Mouse (Mus musculus): Measurements from ENCODE around the gene Tnks1bp1.

The Tnks1bp1 gene

DNA sequence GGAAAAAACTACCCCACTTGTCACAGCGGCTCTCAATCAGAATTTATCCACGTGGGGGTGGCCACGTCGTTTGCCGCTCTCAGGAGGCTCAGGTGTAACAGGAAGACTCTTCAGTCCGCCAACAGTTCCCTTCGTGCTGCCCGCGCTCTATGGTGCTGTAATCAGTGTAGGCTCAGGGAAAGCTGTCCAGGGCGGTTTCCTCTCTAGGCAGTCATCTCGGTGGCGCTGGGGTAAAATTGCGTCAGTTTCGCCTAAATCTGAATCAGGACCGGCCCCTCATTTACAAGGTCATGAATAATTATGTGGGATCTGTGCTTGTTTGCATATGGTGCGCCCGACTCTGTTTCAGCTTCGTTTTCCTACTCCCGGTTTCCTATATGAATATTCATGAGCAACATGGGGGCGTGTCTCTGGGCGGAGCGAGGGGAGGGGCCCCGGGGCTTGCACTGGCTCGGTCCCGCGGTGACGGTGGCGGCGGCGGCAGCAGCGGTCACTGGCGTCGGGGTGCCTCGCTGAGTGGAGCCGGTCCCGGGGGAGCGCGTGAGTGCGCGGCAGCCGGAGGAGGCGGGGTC lies at the start of gene Tnks1bp1:
Gene Tnks1bp1, plus strand, starts transcription at position 427 of the 572 bp plus-strand sequence.
- peak; percentile 84 for DNase-seq (ENCODE audit: low spot score)

DNA sequence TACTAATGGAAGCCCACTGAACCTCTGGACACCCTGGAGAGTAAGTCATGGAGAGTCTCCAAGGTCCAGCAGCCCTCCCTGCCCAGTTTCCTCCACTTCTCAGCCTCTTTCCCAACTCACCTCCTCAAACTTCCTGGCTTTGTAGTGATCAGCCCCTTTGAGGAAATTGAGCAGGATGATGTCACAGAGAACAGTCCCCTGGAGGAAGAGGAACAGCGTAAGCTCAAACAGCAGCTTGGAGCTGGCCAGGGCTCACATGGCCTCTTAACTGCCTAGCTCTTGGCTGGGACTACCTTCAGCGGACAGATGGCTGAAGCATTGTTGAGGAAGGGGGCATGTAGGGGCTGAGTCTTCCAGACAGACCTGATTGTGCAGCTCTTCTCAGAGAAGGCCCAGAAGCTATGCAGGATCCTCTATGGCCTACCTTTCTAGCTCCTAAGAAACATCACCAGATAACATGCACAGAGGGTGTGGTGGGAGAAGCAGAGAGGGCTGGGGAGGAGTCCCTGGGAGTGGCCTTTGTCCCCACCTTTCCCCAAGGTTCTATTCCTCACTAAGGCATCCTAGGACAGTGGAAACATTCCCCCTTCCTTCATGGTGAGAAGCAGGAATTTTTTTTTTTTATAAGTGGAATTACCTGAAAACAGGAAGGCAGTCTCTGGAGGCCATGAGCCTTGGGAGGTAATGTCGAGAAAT lies 48.2 kb upstream of the Tnks1bp1 start:
- no peak for DNase-seq (ENCODE audit: low spot score)

DNA sequence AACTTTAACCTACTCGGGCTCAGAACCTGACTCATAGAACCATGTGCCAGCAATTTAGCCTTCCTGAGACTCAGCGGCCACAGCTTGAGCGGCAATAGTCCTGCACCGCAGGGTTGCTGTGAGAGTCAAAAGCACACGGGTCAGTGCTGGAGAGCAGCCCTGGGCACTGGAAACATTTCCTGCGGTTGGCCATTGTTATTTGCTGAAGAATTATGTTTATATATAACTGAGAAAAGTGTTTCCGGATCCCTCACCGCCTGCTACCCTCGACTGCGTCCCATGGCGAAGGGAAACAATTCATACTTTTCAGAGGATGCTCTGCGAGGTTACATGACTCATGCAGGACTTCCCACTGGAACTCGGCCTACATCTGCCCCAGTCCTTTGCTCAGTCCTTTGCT lies 46.3 kb upstream of the Tnks1bp1 start:
- DNase-seq (ENCODE audit: low spot score) = no peak

DNA sequence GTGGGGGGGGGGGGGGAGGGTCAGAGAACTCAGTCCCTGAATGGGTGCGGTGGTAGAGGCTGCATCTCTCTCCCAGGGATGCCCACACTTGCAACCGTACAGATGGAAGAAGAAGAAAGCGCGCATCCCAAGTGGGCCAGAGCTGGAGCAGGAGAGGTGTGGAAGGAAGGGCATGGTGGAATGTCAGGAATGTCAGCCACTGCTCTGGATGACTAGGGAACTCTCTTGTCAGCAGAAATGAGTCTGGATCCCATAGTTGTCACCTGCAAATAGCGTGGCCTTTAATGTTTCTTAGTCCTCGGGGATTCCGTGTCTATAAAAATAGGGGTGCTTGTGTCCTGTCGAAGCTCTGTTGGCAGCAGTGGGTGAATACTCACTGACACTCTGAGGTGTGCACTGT lies 45.2 kb upstream of the Tnks1bp1 start:
- DNase-seq (ENCODE audit: low spot score) = no peak

DNA sequence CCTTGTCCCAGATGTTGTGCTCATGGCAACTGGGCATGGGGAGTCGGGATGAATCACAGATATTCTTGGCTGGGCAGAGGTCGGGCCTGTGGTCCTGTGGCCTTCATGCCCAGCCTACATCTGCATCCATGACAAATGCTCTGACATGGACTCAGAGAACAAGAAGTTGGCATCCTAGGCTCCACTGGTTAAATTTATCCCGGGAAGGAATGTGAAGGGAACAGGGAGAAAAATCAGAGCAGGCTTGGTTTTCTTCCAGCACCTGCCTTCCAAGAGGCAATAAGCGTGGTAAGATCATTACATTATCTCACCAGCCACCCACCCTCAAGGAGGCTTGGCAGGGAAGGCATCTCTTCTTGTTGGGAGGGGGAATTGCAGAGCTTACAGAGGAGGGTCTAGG lies 43.5 kb upstream of the Tnks1bp1 start:
- DNase-seq (ENCODE audit: low spot score) = no peak

DNA sequence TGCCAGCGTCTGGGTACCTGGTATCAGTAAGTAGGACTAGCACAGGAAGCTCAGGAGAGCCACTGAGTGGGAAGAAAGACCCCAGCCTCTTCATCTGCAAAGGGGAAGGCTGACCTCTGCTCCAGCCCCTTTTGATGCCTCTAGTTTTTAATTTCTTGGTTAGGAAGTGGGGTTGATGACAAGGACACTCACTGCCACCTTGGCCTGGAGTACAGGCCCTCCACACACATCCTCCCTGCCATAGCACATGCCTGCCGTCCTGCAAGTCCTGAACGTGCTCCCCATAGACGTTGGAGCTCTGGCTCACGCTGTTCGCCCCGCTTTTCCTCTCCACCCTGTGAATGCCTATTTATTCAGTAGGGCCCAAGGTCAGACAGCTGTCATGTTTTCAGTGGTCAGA lies 41.2 kb upstream of the Tnks1bp1 start:
- no peak for DNase-seq (ENCODE audit: low spot score)

DNA sequence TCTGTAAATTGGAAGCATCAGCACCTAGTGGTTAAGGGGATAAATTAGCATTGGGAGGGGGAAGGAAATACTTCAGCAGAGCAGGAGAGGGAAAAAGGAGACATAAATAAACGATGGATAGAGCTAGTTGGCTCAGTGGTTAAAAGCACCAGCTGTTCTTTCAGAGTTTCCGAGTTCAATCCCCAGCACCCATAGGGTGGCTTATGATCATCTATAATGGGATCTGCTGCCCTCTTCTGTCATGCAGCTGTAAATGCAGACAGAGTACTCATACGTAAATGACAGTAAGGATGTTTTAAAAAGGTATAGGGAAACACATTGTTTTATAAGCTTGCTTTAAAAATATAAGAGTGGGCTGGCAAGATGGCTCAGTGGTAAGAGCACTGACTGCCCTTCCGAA lies 40.1 kb upstream of the Tnks1bp1 start:
- DNase-seq (ENCODE audit: low spot score) = peak; percentile 61

DNA sequence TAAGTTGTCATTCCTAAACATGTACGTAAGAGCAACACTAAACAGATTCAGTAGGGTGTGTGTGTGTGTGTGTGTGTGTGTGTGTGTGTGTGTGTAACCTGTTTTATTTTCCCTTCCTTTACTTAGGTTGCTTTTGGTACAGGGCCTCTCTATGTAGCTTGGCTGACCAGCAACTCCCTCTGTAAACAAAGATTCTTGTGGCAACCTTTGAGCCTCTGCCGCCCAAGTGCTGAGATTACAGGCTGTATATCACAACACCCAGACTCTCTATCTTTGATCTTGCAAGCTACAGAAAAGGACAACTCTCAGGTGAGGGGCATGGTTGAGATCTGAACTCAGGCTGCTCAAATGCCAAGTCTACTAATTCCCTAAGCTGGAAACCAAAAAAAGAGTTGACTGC lies 38.6 kb upstream of the Tnks1bp1 start:
- DNase-seq (ENCODE audit: low spot score) = no peak

DNA sequence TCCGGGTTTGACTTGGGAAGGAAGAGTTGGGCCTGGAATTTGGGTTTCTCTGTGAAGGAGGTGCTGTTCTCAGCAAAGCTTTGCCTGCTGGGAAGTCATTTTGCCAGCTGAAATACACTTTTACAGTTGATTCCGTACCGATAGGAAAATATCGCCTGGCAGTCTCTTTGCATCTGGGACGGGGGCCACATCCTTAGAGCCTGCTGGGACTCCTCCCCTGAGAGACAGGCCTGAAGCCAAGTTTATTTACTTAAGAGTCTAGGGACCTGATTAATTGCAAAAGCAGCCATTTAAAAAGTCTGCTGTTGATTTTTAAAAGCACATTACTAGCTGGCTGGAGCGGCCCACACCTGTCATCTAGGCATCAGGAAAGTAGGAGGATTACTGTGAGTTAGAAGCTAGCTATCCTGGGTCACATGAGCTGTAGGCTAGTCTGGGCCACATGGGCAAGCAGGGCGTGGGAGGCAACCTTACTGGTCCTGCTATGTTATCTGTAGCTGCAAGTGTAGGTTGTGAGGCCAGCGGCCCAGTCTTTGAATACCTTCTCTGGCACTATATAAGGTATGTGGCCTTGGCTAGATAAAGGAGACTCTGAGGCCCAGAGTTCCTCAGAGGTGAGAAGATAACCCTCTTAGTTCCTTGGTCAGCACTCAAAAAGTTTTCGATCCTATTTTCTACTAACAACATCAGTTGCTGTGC lies 35.8 kb upstream of the Tnks1bp1 start:
- peak; percentile 87 for DNase-seq (ENCODE audit: low spot score)

DNA sequence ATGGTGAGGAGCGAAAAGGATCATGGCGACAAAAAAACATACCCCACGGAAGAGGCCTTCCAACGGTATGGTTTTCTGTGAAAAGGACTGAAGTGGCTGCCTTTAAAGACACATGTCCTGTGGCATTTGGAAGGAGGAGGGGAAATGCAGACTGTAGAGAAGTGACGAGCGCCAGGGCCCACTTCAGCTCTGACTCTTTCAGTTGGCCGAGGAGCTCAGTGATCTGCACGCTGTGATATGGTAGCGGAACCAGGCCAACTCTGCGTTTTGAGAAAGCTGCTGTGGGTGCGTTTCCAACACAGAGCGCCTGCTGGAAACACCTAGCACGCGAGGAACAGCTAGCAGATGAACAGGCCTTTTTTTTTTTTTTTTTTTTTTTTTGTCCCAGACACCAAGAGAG lies 35.1 kb upstream of the Tnks1bp1 start:
- DNase-seq (ENCODE audit: low spot score) = peak; percentile 57

DNA sequence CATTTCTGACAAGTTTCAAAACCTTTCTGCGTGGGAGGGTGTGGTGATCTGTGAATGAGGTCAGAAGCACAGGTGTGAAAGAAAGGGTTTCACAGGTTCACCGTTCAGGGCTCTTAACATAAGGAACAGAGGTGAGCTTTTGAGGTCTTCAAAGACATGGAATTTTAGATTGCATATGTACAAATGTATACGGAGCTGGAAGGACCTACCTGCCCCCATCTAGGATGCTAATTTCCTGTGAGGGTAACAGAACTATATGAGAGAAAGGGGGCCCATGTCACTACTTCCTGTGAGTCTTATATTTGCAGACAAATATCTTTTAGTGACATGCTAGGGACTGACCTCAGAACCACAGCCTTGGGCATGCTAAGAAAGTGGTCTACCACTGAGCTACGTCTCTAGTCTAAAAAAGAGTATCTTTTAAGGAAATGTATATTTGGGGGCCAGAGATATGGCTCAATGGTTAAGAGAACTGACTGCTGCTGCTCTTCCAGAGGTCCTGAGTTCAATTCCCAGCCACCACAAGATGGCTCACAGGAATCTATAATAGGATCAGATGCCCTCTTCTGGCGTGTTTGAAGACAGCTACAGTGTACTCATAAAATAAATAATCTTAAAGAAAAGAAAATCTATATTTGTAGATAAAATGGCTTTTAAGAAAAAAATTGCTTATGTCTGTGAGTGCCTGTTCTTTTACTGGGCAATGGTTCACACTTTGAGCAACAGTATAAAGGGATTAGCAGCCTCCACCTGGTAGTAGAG lies 33.8 kb upstream of the Tnks1bp1 start:
- DNase-seq (ENCODE audit: low spot score) = no peak

DNA sequence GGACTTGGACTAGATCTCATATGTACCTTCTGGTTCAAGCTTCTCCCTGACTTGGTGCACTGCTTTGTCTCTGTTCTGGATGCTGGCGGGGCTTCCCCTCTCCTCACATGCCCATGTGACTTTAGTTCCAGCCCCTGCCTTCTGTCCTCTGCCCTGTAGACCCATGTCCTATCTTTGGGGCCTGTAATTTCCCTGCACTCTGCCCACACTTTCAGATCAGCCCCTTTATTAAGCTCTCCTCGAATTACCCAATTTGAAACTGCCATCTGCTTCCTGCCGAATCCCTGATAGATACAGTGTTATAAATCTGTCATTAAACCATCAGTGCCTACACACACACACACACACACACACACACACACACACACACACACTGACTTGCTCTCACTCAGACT lies 33.2 kb upstream of the Tnks1bp1 start:
- no peak for DNase-seq (ENCODE audit: low spot score)

DNA sequence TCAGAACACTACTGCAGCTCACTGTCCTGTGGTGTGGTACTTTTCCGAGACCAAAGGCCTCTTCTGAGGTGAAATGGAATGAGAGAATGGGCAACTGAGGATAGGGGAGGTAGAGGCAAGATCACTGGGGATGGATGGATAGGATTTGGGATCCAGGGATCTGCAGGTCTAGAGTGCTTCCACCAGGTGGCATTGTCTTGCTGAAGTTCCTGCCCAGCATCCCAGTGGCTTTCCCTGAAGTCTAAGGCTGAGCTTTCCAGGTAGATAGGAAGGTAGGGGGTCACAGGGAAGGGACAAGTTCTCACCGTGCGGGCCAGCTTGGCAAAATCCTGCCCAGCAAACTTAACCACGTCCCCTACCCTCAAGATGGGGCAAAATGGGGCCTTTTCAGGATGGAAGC lies 25.8 kb upstream of the Tnks1bp1 start:
- no peak for DNase-seq (ENCODE audit: low spot score)

DNA sequence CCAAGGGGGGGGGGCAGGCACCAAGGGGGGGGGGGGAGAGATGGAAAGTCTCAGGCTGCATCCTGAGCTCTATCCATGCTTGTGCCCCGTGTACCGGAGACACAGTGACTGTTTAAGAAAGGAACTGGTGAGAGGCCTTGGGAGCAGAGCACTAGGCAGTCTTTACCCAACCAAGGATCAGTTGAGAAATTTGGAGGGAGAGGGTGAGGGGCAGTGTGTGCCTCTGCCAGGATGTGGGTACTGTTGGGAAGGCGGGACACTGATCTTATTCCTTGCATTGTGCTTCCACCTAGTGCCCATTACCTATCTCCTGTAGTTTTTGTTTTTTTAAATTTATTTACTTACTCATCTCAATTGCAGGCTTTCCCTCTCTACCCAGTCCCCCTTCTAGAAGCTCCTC lies 21.6 kb upstream of the Tnks1bp1 start:
- no peak for DNase-seq (ENCODE audit: low spot score)

DNA sequence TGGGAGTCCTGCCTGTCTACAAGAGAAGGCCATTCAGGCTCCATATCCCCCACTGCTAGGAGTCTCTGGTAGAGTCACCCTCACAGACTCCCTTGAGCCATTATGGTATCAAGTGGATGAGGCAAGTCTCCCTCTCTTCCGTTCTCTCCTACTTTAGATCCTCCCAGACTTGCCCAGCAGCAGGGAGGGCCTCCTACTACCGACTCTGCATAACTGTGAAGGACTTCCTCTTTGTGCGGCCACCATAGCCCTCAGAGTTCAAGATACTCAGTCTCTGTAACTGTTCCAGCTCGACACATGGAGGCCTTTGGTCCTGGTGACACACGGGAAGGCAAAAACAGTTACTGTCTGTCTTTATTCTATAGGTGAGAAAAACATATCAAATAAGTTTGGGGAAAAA lies 20.5 kb upstream of the Tnks1bp1 start:
- no peak for DNase-seq (ENCODE audit: low spot score)

DNA sequence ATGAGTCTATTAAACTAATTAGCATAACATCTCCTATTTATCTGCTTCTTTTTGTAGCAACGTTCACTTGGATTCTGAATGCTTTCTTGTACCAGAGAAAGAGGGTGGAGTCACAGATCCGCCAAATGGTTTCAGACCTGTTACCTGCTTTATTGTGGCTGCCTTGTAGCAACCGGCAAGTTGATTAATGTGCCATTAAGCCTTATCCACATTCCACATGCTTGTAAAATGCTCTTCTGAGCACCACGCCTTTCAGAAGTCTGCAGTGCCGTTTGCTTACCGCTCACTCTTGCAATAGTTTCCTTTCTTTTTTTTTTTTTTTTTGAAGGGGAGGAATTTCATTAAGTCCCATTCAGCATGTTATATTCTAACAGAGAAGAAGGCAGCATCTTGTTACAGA lies 17.9 kb upstream of the Tnks1bp1 start:
- no peak for DNase-seq (ENCODE audit: low spot score)

DNA sequence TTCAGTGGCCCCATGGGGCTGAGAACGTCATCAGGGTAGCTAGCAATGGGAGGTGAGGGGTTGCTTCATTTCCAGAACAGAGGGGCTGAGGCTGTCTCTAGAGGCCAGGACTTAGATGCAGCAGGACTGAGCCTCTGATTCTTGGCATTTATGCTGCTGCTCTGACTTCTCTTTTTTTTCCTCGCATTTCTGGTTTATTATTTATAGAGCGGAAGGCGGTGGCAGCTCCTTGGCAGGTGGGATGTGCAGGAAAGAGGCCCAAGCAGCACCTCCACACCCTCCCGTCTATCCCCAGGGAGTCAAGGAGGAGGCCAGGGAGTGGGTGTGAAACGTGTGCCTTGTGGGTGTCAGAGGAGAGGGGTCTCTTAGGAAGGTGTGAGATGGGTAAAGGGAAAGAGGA lies 16.8 kb upstream of the Tnks1bp1 start:
- no peak for DNase-seq (ENCODE audit: low spot score)

DNA sequence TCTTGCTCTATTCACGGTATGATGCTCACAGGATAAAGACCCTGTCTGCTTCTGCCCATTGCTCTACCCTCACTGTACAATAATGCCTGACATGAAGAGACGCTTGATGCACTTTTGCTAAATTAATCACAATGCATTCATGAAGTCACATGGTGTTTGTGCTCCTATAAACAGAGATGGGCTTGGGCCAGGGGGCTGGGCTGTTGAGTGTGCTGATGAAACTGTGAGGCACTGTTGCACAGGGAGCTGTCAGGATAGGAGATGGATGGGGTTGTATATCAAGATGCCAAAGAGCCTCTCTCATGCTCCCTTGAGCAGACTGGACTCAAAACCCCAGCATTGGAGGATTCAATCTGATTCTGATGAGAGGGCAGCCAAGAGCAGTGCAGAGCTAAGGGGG lies 14.7 kb upstream of the Tnks1bp1 start:
- DNase-seq (ENCODE audit: low spot score) = no peak

DNA sequence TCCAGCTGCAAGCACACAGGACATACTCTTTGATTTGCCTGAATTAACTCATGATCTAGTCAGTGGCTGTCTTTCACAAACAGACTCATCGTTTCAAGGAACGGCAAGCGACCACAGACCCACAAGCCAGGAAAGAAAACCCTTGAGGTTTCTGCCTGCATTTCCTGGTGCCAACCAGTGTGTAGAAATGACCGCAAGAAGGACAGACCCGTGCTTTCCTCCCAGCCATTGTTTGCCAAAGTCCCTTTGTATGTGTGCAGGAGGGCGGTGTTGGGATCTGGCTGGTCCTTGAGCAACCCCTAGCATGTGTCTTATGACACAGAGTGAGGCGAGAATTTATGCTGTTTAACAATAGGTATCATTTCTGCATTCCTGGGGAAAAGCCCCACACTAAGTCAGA lies 13.7 kb upstream of the Tnks1bp1 start:
- DNase-seq (ENCODE audit: low spot score) = no peak

DNA sequence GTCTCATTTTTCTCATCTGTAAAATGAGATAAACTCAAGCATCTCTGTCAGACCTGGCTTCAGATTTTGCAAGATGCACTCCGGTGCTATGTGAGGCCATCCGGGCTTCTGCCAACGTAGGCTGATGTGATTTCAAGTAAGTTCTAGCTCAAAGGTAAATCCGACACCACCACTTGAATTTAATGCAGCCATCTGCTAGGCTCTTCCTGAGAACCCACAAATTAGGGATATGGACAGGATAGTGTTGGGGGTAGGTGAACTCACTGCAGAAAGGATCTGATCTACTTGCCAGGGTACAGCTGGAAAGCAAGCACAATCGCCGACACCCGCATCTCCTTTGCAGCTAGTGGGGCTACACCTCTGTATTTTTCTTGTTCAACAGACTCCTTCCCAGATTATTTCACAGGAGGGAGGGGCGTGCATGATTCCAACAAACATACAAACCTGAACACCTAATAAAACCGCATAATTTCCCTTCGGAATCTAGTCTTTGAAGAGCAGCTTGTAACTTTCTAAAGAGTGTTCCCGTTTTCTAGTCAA lies 11.2 kb upstream of the Tnks1bp1 start:
- DNase-seq (ENCODE audit: low spot score) = peak; percentile 19

DNA sequence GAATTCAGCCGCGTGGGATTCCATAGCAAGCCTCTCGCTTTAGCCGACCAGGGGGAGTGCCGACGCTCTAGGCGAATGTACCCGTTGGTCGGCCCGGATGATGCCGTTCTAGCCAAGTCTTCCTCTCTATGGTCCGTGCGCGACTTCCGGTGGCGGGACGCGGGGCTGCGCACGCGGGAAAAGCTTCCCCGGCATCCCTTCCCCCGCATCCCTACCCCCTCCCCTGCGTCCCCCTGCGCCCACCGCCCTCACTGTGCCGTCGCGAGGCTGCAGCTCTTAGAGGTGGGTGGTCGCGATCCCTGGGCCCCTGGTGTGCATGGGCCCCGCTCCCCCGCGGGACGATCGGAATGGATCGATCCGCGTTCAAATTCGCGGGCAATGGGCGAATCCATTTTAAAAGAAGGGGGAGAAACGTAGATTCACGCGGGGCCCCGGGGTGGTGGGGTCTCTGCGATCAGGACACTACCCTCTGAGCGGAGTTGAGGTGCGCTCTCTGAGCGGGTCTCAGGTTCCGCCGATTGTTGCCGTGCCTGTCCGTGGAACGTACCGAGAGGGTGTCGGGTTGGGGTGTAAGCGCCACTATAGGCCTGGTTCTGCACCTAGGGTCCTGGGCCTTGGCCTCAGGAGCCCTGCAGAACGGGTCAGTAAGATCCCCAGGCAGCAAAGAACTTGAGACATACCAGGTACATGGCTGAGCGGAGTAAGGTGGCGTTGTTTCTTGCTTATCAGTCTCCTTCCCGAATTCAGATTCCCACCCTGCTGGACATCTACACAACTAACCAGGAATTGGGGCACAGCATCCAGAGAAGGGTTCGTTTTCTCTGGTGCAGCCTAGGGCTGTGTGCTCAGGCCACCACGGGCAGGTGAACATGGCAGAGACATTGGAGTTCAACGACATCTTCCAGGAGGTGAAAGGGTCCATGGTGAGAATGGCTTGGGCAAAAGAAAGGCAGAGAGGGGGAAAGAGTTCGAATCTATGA lies 10.5 kb upstream of the Tnks1bp1 start, which contains the start of the genes Ssrp1 and P2rx3:
Gene Ssrp1, plus strand, starts transcription at position 188 of the 980 bp plus-strand sequence.
Gene P2rx3, minus strand, starts transcription at position 416 of the 980 bp plus-strand sequence.
- peak; percentile 89 for DNase-seq (ENCODE audit: low spot score)

All from c-Kit-positive CD71-positive TER-119-positive erythroid progenitor cells, embryonic 14.5 days (primary cell).